In the genomic region with DNA sequence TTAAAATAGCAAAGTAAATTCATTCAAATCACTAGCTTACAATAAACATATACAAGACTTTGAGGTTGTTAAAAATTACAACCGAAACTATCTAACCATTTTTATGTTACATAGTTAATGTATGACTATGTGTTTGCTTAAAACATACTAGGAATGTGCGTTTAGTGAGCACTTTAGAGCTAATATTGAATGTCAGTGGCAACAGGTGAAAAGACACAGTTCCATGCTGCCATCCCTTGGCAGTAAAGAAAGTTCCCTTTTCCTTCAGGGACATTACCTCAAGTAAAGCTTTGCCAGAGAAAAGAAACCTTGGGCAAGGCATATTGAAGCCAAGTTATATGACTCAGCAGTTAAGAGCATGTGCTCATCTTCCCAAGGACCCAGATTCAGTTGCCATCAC, we compare ENCODE assay signal across 28 mouse cellular contexts.
A peak's percentile ranks its signal among the peaks of the same experiment; 100 is the strongest.
DNase-seq lines count a peak whose midpoint lies in the region; ATAC-seq and TF ChIP-seq lines count a peak whose summit lies in the region.
"Had no signal": no experiment of that assay in that cellular context is flagged by ENCODE, and none has a peak within 500 bp of the region (broad histone marks: within the 10 kb centered on the region; RNA-seq: fewer than 3 reads in every experiment).

No protein-coding gene starts in this region.

- peak; percentile 21 for DNase-seq in lung, embryonic 14.5 days
- no peak for DNase-seq in lung, postnatal 4 days
- DNase-seq in CH12.LX (ENCODE audit: extremely low read depth) (no peak), NIH3T3 (ENCODE audit: low read depth) (peak; percentile 7)
- no peak for DNase-seq in stomach, postnatal 0 days (ENCODE audit: low spot score)
- DNase-seq in cerebellum, adult 9-11 months, result no peak
- DNase-seq: cerebellum, adult 2 months; cerebellum, postnatal 25 days; embryo, embryonic 11 days; gastrocnemius, postnatal 25 days; heart, adult 18-20 months; kidney, adult 2 months; layer of hippocampus, postnatal 36 days; liver, embryonic 13.5 days; lung, adult 2 months; retina, postnatal 1 day; right cerebral cortex, postnatal 25 days; thymus, postnatal 36 days had no signal

- in situ Hi-C loops in CH12.LX (cut with MboI; ENCODE audit: low pct_ligation_motif_present, low pct_unique_long_range_greater_than_20kb, low sequenced_read_pairs), result no loop called here

- dilution Hi-C loops in CH12.LX (cut with MboI; ENCODE audit: extremely low pct_ligation_motif_present, extremely low pct_unique_long_range_greater_than_20kb, low sequenced_read_pairs), result no loop called here

- no peak for TF ChIP-seq POLR2A in CH12.LX (IDR thresholded peaks at IDR 0.05; ENCODE audit: low read depth, low read length)

- H3K4me1 ChIP-seq in lung, embryonic 14.5 days (ENCODE audit: insufficient read depth), result no peaks in the 10 kb centered on the region
- H3K4me1 ChIP-seq in CH12.LX (ENCODE audit: control insufficient read depth in 1 of 2, insufficient read depth in 2 of 2), result peaks cover 0 to 25% of the 10 kb centered on the region in 2 experiments; a peak in 2 of 4 replicates
- H3K4me1 ChIP-seq in stomach, postnatal 0 days (replicated peaks; ENCODE audit: control insufficient read depth, insufficient read depth), result no peaks in the 10 kb centered on the region
- H3K4me1 ChIP-seq: embryonic facial prominence, embryonic 12.5 days; heart, embryonic 12.5 days; limb, embryonic 10.5 days; limb, embryonic 15.5 days; liver, embryonic 13.5 days; midbrain, embryonic 15.5 days; neural tube, embryonic 15.5 days; stomach, embryonic 15.5 days had no signal

- H3K27ac ChIP-seq in lung, embryonic 14.5 days (ENCODE audit: low read depth), result no peak overlapping the region
- H3K27ac ChIP-seq in CH12.LX (ENCODE audit: insufficient read depth, low read depth), result no peak overlapping the region
- no peak overlapping the region for H3K27ac ChIP-seq in stomach, postnatal 0 days (replicated peaks)
- H3K27ac ChIP-seq: embryonic facial prominence, embryonic 12.5 days; hindbrain, embryonic 14.5 days; limb, embryonic 10.5 days; limb, embryonic 15.5 days; liver, embryonic 13.5 days; midbrain, embryonic 10.5 days; midbrain, embryonic 15.5 days; neural tube, embryonic 15.5 days; stomach, embryonic 15.5 days had no signal

- no peak overlapping the region for H3K4me3 ChIP-seq in lung, embryonic 14.5 days (ENCODE audit: low read depth, low read length)
- no peak overlapping the region for H3K4me3 ChIP-seq in CH12.LX (replicated peaks in 1 of 3; ENCODE audit: low read depth in 2 of 3, low read length in 2 of 3, poor library complexity in 1 of 3)
- no peak overlapping the region for H3K4me3 ChIP-seq in stomach, postnatal 0 days (ENCODE audit: low read depth, low read length)
- H3K4me3 ChIP-seq: embryonic facial prominence, embryonic 12.5 days; heart, embryonic 12.5 days; limb, embryonic 10.5 days; limb, embryonic 15.5 days; liver, embryonic 13.5 days; midbrain, embryonic 10.5 days; midbrain, embryonic 15.5 days; neural tube, embryonic 15.5 days; stomach, embryonic 15.5 days had no signal

- ATAC-seq in lung, embryonic 14.5 days (ENCODE audit: insufficient read depth), result no peak
- ATAC-seq in stomach, postnatal 0 days (ENCODE audit: low FRiP score, low TSS enrichment), result no peak
- ATAC-seq: forebrain, embryonic 14.5 days; midbrain, embryonic 15.5 days had no signal

- peak; percentile 13 for TF ChIP-seq RAD21 in CH12.LX (IDR thresholded peaks at IDR 0.05; ENCODE audit: low read depth, low read length)

- H3K9ac ChIP-seq in lung, embryonic 14.5 days, result no peak overlapping the region
- H3K9ac ChIP-seq in CH12.LX (ENCODE audit: insufficient read depth, low read depth), result no peak overlapping the region
- no peak overlapping the region for H3K9ac ChIP-seq in stomach, postnatal 0 days (ENCODE audit: low read length)
- H3K9ac ChIP-seq: embryonic facial prominence, embryonic 12.5 days; heart, embryonic 12.5 days; hindbrain, embryonic 14.5 days; limb, embryonic 15.5 days; liver, embryonic 13.5 days; midbrain, embryonic 15.5 days; neural tube, embryonic 15.5 days; stomach, embryonic 15.5 days had no signal

- H3K36me3 ChIP-seq in lung, embryonic 14.5 days (ENCODE audit: insufficient read depth), result no peaks in the 10 kb centered on the region
- H3K36me3 ChIP-seq in CH12.LX (replicated peaks in 1 of 2; ENCODE audit: control insufficient read depth in 1 of 2, insufficient read depth in 1 of 2, low read length in 1 of 2), result no peaks in the 10 kb centered on the region
- no peaks in the 10 kb centered on the region for H3K36me3 ChIP-seq in stomach, postnatal 0 days (ENCODE audit: control insufficient read depth, insufficient read depth, low read length)
- H3K36me3 ChIP-seq: embryonic facial prominence, embryonic 12.5 days; heart, embryonic 12.5 days; limb, embryonic 10.5 days; limb, embryonic 15.5 days; liver, embryonic 13.5 days; midbrain, embryonic 10.5 days; midbrain, embryonic 15.5 days; neural tube, embryonic 15.5 days; stomach, embryonic 15.5 days had no signal

- TF ChIP-seq CTCF in lung, embryonic 14.5 days (IDR thresholded peaks at IDR 0.05; ENCODE audit: low read depth), result no peak; the same call in 1 of the 2 replicates
- no peak for TF ChIP-seq CTCF in CH12.LX (conservative IDR thresholded peaks at IDR 0.05 in 1 of 2, IDR thresholded peaks at IDR 0.05 in 1 of 2; ENCODE audit: low read depth in 2 of 2, low read length in 2 of 2)
- peak; percentile 51 for TF ChIP-seq CTCF in stomach, postnatal 0 days (IDR thresholded peaks at IDR 0.05; ENCODE audit: low read depth)

- TF ChIP-seq EP300 in CH12.LX (IDR thresholded peaks at IDR 0.05; ENCODE audit: low read length), result no peak
- TF ChIP-seq EP300 in stomach, postnatal 0 days (optimal IDR thresholded peaks at IDR 0.05), result no peak

- no peaks in the 10 kb centered on the region for H3K79me2 ChIP-seq in CH12.LX (replicated peaks; ENCODE audit: control insufficient read depth, extremely low read depth, insufficient read depth, poor library complexity, severe bottlenecking)

- no peak overlapping the region for H3K4me2 ChIP-seq in lung, embryonic 14.5 days
- H3K4me2 ChIP-seq in CH12.LX (ENCODE audit: insufficient read depth, low read depth, poor library complexity, severe bottlenecking), result no peak overlapping the region
- H3K4me2 ChIP-seq in stomach, postnatal 0 days (replicated peaks; ENCODE audit: low read depth), result no peak overlapping the region
- H3K4me2 ChIP-seq: embryonic facial prominence, embryonic 12.5 days; heart, embryonic 12.5 days; hindbrain, embryonic 14.5 days; limb, embryonic 15.5 days; liver, embryonic 13.5 days; midbrain, embryonic 15.5 days; neural tube, embryonic 15.5 days; stomach, embryonic 15.5 days had no signal

- 53% methylated on average over 2 of the region's 2 CpGs for WGBS in lung, embryonic 14.5 days
- 48% methylated on average over 2 of the region's 2 CpGs for WGBS in stomach, postnatal 0 days

- no peaks in the 10 kb centered on the region for H3K27me3 ChIP-seq in lung, embryonic 14.5 days (ENCODE audit: insufficient read depth, low read length)
- no peaks in the 10 kb centered on the region for H3K27me3 ChIP-seq in CH12.LX (replicated peaks)
- H3K27me3 ChIP-seq in stomach, postnatal 0 days (ENCODE audit: control insufficient read depth, insufficient read depth, low read length), result no peaks in the 10 kb centered on the region
- H3K27me3 ChIP-seq: embryonic facial prominence, embryonic 12.5 days; heart, embryonic 12.5 days; limb, embryonic 15.5 days; liver, embryonic 13.5 days; midbrain, embryonic 15.5 days; neural tube, embryonic 15.5 days; stomach, embryonic 15.5 days had no signal

- no peaks in the 10 kb centered on the region for H3K9me3 ChIP-seq in lung, embryonic 14.5 days (ENCODE audit: low read depth, low read length)
- no peaks in the 10 kb centered on the region for H3K9me3 ChIP-seq in CH12.LX (replicated peaks; ENCODE audit: low read length)
- H3K9me3 ChIP-seq in stomach, postnatal 0 days (ENCODE audit: control insufficient read depth, low read length), result no peaks in the 10 kb centered on the region
- H3K9me3 ChIP-seq: embryonic facial prominence, embryonic 12.5 days; heart, embryonic 12.5 days; limb, embryonic 10.5 days; limb, embryonic 15.5 days; liver, embryonic 13.5 days; midbrain, embryonic 10.5 days; midbrain, embryonic 15.5 days; neural tube, embryonic 15.5 days; stomach, embryonic 15.5 days had no signal

TF ChIP-seq in CH12.LX, 34 proteins besides CTCF, POLR2A, EP300 and RAD21:
- TF ChIP-seq MAZ (IDR thresholded peaks at IDR 0.05; ENCODE audit: low read depth, low read length), result no peak
- no peak for TF ChIP-seq TCF12 (IDR thresholded peaks at IDR 0.05; ENCODE audit: low read depth, low read length)
- no peak for TF ChIP-seq ZNF384 (IDR thresholded peaks at IDR 0.05; ENCODE audit: low read depth, low read length)
- no peak for TF ChIP-seq UBTF (IDR thresholded peaks at IDR 0.05; ENCODE audit: low read depth, low read length)
- TF ChIP-seq CHD2 (IDR thresholded peaks at IDR 0.05; ENCODE audit: low read length), result no peak
- no peak for TF ChIP-seq MAFK (IDR thresholded peaks at IDR 0.05; ENCODE audit: insufficient replicate concordance, low read length)
- no peak for TF ChIP-seq ETS1 (conservative IDR thresholded peaks at IDR 0.05; ENCODE audit: low read depth, low read length)
- TF ChIP-seq USF2 (conservative IDR thresholded peaks at IDR 0.05; ENCODE audit: low read depth, low read length), result no peak
- TF ChIP-seq CHD1 (IDR thresholded peaks at IDR 0.05; ENCODE audit: low read depth, low read length), result no peak
- no peak for TF ChIP-seq ZMIZ1 (IDR thresholded peaks at IDR 0.05; ENCODE audit: low read depth, low read length)
- TF ChIP-seq ZC3H11A (IDR thresholded peaks at IDR 0.05; ENCODE audit: low read depth, low read length), result no peak
- TF ChIP-seq ZKSCAN1 (IDR thresholded peaks at IDR 0.05; ENCODE audit: borderline replicate concordance, low read depth, low read length), result no peak

Comparison
In these comparisons a context has a peak if more than half of its experiments do, and no peak if none do; other contexts are left out.
1. DNase-seq: peak in lung, embryonic 14.5 days (single experiment) and NIH3T3 (single experiment); none in lung, postnatal 4 days (0 of 2), CH12.LX (single experiment), stomach, postnatal 0 days (single experiment) and cerebellum, adult 9-11 months (single experiment).